Mouse (Mus musculus) right cerebral cortex, postnatal 10 days (tissue): Measurements from ENCODE around the gene Zfp663.
A peak's percentile ranks its signal among the peaks of the same experiment; 100 is the strongest.

Experiments
- DNase-seq, 2 experiments: peaks; one replicate each; pipeline ENCODE4 v3.0.0; 2021; ENCODE audit warnings: low spot score in 2 of 2

Zfp663 gene

DNA sequence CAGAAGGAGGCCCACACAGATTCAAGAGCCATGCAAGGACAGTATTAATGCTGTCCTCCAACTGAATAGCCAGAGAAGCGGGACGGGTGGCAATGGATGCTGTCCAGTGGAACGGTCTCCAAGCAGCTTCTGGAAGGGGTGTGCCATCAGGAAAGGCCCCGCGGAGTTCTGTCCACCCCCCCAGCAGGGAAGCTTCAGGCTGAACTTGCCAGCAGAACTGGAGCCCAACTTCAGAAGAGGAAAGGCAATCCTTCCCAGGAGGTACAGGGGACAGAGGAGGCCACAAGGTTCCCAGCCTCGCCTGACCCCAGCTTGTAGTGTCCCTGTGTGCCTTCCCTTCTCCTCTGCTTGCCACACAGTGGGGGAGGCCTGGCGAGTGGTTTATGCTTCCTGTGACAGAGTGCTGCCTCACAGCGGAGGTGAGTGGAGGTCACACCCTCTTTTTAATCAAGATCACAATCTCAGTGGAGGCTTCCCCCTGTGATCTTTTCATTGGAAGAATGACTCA lies 47.1 kb downstream of the Zfp663 start:
- DNase-seq: peak; percentile 63 to 73

GRCm38 (mm10) chr2:165320531-165321150 lies 47.9 kb downstream of the Zfp663 start:
- no peak for DNase-seq

DNA sequence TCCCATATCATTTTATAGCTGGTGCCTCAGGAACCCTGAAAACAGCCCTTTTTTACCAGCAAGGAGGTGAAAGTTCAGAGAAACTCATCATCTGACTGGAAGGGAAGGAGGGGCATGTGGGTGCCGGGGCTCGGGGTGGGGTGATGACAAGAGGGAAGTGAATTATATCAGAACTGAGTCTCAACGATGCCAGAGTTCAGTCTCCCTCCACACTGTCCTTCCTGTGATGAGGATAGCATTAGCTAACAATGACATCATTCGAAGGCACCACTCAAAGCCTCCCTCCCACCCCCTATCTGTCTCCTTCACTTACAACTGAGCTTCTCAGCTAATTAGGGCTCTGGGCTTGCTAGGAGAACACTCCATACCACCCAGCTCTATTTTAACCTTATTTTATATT lies 49.0 kb downstream of the Zfp663 start:
- no peak for DNase-seq

DNA sequence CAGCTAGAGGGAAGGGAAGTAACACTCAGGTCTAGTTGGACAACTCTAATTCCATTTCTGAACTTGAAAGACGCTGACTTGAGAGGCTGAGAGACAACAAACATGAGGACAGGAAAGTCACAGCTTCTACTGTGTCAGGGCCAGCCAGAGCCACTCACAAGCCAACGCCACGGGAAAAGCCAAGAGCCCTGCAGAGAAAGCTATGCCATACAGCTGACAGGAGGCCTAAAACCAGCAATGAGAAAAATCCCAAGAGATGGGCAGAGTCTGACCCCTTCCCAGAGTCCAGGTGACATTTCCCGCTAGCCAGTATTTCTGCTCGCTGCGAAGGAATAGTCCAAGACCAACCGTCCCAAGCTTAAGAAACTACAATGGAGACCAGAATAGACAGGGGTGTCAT lies 49.6 kb downstream of the Zfp663 start:
- no peak for DNase-seq

- DNase-seq: no peak
Observed at GRCm38 (mm10) chr2:165317621-165318263, 50.8 kb downstream of the Zfp663 start.

- peak; percentile 85 to 90 for DNase-seq
Observed at GRCm38 (mm10) chr2:165316837-165317473, 51.6 kb downstream of the Zfp663 start.

GRCm38 (mm10) chr2:165316204-165316603 lies 52.3 kb downstream of the Zfp663 start:
- no peak for DNase-seq

DNA sequence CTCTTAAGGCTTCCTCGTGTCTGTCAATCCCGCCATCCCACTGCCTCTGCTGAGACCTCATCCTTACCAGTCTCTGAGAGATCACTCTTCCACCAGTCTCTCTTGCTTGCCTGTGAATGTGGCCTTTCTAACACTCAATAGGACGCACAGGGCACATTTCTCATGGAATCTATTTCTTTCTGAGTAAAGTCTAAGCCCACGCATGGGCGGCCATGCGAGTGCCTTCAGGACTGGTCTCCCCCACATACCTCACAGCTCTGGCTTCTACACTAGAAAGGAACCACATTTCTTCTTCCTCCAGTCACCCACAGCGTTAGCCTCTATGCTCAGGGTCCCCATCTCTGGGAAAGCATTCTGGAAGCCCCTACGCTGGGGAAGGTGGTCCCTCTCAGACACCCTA lies 54.3 kb downstream of the Zfp663 start:
- no peak for DNase-seq

DNA sequence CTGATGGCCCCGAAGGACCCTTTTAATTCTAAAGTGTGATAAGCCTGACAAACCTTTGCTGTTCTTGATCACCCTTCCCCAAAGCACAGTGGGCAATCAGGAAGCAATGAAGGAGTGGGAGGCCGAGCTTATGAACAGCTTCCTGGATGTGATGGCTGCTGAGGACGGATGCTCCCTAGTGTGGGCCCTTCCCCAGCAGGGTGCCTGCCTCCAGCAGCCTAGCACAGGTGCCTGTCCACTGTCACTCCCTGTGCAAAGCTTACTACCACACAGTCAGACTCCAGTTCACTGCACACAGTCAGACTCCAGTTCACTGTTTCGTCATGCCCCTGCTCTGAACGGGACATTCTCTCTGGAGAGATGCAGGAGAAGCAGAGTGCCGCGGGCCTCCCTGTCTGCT lies 56.1 kb downstream of the Zfp663 start:
- DNase-seq: no peak

DNA sequence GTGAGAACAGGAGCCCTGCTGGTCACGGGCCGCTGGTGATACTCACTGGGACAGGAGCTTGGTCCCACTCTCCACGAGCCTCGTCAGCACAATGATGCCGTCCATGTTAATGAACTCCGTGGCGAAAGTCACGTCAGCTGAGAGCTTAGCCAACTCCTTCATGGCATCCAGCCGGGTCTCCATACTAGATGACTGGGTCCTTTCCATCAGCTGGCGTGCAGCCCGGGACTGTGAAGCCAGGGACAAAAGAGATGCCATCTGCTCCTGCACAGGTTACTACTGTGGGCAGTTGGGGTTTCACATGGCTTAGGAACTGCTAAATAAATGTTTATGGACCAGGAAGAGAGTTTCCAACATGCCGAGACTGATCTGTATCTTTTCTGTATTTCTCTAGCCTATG lies 57.0 kb downstream of the Zfp663 start:
- DNase-seq: peak; percentile 65 to 69

- no peak for DNase-seq
Observed at GRCm38 (mm10) chr2:165310818-165311425, 57.6 kb downstream of the Zfp663 start.

DNA sequence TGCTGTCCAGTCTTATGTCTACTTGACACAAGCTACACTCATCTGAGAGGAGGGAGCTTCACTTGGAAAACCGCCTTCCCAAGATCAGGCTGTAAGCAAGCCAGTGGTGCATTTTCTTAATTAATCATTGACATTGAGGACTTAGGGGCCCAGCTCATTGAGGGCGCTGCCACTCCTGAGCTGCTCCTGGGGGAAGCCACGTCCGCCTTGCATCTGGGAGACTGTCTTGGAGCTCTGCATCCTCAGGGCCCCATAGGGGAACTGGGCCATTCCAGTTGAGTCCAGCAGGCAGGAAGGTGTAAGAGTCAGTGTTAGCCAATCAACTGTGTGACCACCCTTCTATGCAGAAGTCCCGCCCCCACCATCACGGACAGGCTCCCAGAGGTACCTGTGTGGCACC lies 60.7 kb downstream of the Zfp663 start:
- no peak for DNase-seq

- no peak for DNase-seq
Observed at GRCm38 (mm10) chr2:165305438-165305837, 63.1 kb downstream of the Zfp663 start.

DNA sequence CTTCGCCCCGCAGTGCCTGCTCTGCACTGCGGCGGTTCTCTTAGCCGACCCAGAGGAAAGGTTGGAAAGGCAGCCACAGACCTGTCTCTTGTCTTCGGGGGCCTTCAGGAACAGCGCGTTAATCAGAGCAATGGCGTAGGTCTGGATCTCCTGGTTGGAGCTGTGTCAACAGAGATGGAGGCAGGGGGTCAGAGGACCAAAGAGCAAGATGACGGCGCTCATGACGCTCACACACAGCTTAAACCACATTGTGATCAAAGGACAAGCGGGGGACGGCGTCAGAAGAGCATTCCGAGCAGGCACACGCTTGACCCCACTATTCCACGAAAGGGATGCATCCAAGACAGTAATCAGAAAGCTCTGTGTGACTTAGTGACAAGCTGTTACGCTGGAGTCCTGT lies 63.7 kb downstream of the Zfp663 start:
- no peak for DNase-seq

DNA sequence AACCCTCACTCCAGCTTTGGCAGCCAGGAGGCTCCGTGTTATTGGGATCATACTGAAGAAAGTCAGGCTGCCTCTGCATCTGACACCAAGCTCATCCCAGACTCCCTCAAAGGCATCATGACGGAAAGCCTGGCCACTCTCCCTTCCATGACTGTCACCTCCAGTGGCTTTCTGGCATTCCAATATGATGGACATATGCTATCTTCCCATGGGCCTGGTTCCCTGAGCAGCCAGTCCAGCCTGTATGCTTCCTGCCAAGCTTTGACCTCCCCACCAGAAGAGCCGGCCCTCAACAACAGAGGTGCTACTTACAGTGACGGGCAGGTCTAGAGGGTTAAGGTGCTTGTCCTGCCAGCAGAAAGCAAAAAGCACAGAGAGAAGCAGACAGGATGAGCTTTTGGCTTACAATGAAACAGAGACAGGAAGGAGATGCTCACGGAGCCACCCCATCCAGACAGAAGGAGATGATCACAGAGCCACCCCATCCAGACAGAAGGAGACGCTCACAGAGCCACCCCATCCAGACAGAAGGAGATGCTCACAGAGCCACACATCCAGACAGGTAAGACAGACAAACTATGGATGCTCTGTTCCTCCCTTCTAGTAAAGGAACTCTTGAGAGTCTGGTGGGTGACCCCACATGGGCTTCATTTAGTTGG lies 65.0 kb downstream of the Zfp663 start:
- DNase-seq: no peak

GRCm38 (mm10) chr2:165301409-165301808 lies 67.1 kb downstream of the Zfp663 start:
- no peak for DNase-seq
